Mouse (Mus musculus): ENCODE data around the gene Gpr135. TPM values are rescaled to one million over a fixed set of nuclear protein-coding genes. Genes with fewer than 3 reads are reported as not detected.

Gpr135 gene
- total and polyA plus RNA-seq, 3 experiments = not detected

DNA sequence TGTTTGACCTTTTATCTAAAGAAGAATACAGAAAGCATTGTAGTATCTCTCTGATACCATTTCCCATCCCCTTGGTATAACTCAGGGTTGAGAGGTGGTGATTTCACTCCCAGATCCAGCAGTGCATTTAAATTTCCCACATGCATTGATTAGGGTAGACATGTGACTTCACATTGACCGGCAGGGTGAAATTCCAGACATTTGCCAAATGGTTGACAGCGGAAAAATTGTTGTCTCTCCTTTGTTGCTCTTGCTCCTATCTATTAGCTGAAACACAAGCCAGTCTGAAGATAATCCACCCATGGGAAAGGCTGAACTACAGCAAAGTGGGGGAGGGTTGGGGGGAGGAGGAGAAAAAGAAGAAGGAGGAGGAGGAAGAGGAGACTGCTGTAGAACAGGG, 32.1 kb downstream of the Gpr135 start:
- TF ChIP-seq IRF4 (IDR thresholded peaks at IDR 0.05; ENCODE audit: low read depth, low read length) = no peak
- in situ Hi-C loops (cut with MboI; ENCODE audit: low pct_ligation_motif_present, low pct_unique_long_range_greater_than_20kb, low sequenced_read_pairs) = no loop called here
- Histone ChIP-seq H3K9me3 (replicated peaks; ENCODE audit: low read length) (no peaks in the 10 kb centered on the region), H3K9ac (ENCODE audit: insufficient read depth, low read depth) (no peak overlapping the region), H3K4me2 (ENCODE audit: insufficient read depth, low read depth, poor library complexity, severe bottlenecking) (no peak overlapping the region), H3K4me1 (ENCODE audit: control insufficient read depth in 1 of 2, insufficient read depth in 2 of 2) (peaks cover 17 to 48% of the 10 kb centered on the region in 2 experiments), H3K36me3 (replicated peaks in 1 of 2; ENCODE audit: control insufficient read depth in 1 of 2, insufficient read depth in 1 of 2, low read length in 1 of 2) (no peaks in the 10 kb centered on the region), H3K27ac (ENCODE audit: insufficient read depth, low read depth) (no peak overlapping the region), H3K79me2 (replicated peaks; ENCODE audit: control insufficient read depth, extremely low read depth, insufficient read depth, poor library complexity, severe bottlenecking) (no peaks in the 10 kb centered on the region), H3K27me3 (replicated peaks) (no peaks in the 10 kb centered on the region), H3K4me3 (replicated peaks in 1 of 3; ENCODE audit: low read depth in 2 of 3, low read length in 2 of 3, poor library complexity in 1 of 3) (no peak overlapping the region)
- DNase-seq (ENCODE audit: extremely low read depth) = no peak
- dilution Hi-C loops (cut with MboI; ENCODE audit: extremely low pct_ligation_motif_present, extremely low pct_unique_long_range_greater_than_20kb, low sequenced_read_pairs) = no loop called here

- dilution Hi-C loops (cut with MboI; ENCODE audit: extremely low pct_ligation_motif_present, extremely low pct_unique_long_range_greater_than_20kb, low sequenced_read_pairs) (no loop called here), in situ Hi-C loops (cut with MboI; ENCODE audit: low pct_ligation_motif_present, low pct_unique_long_range_greater_than_20kb, low sequenced_read_pairs) (no loop called here)
- TF ChIP-seq EP300 (IDR thresholded peaks at IDR 0.05; ENCODE audit: low read length) (peak; percentile 63; the same call in 1 of the 2 replicates), IRF4 (IDR thresholded peaks at IDR 0.05; ENCODE audit: low read depth, low read length) (no peak), USF2 (conservative IDR thresholded peaks at IDR 0.05; ENCODE audit: low read depth, low read length) (no peak), CHD2 (IDR thresholded peaks at IDR 0.05; ENCODE audit: low read length) (no peak), E2F4 (IDR thresholded peaks at IDR 0.05; ENCODE audit: insufficient replicate concordance, low read depth, low read length) (no peak), RAD21 (IDR thresholded peaks at IDR 0.05; ENCODE audit: low read depth, low read length) (no peak), GABPA (IDR thresholded peaks at IDR 0.05; ENCODE audit: insufficient replicate concordance, low read depth, low read length) (no peak), BHLHE40 (IDR thresholded peaks at IDR 0.05; ENCODE audit: low read depth, low read length) (peak; percentile 98), SIN3A (IDR thresholded peaks at IDR 0.05; ENCODE audit: low read length) (no peak), TCF12 (IDR thresholded peaks at IDR 0.05; ENCODE audit: low read depth, low read length) (peak; percentile 54; the same call in 1 of the 2 replicates), UBTF (IDR thresholded peaks at IDR 0.05; ENCODE audit: low read depth, low read length) (no peak), MAFK (IDR thresholded peaks at IDR 0.05; ENCODE audit: insufficient replicate concordance, low read length) (no peak), USF1 (IDR thresholded peaks at IDR 0.05; ENCODE audit: low read depth, low read length) (no peak), MAX (IDR thresholded peaks at IDR 0.05; ENCODE audit: low read length) (0 out of 2 replicates have a peak, but pooled peaks have one; percentile 3), POLR2A (IDR thresholded peaks at IDR 0.05; ENCODE audit: low read depth, low read length) (no peak), MXI1 (IDR thresholded peaks at IDR 0.05; ENCODE audit: low read depth, low read length) (no peak), ELF1 (IDR thresholded peaks at IDR 0.05; ENCODE audit: low read depth, low read length) (0 out of 2 replicates have a peak, but pooled peaks have one; percentile 5), TBP (conservative IDR thresholded peaks at IDR 0.05; ENCODE audit: low read depth, low read length) (no peak), ZMIZ1 (IDR thresholded peaks at IDR 0.05; ENCODE audit: low read depth, low read length) (no peak), ETS1 (conservative IDR thresholded peaks at IDR 0.05; ENCODE audit: low read depth, low read length) (peak; percentile 93), CHD1 (IDR thresholded peaks at IDR 0.05; ENCODE audit: low read depth, low read length) (no peak), MEF2A (IDR thresholded peaks at IDR 0.05; ENCODE audit: borderline replicate concordance, low read depth, low read length) (peak; percentile 66)
- peak; percentile 69 for DNase-seq (ENCODE audit: extremely low read depth)
- Histone ChIP-seq H3K9me3 (replicated peaks; ENCODE audit: low read length) (no peaks in the 10 kb centered on the region), H3K27me3 (replicated peaks) (no peaks in the 10 kb centered on the region), H3K9ac (ENCODE audit: insufficient read depth, low read depth) (no peak overlapping the region), H3K79me2 (replicated peaks; ENCODE audit: control insufficient read depth, extremely low read depth, insufficient read depth, poor library complexity, severe bottlenecking) (no peaks in the 10 kb centered on the region), H3K36me3 (replicated peaks in 1 of 2; ENCODE audit: control insufficient read depth in 1 of 2, insufficient read depth in 1 of 2, low read length in 1 of 2) (no peaks in the 10 kb centered on the region), H3K4me2 (ENCODE audit: insufficient read depth, low read depth, poor library complexity, severe bottlenecking) (peak overlapping the region; percentile 41), H3K4me1 (ENCODE audit: control insufficient read depth in 1 of 2, insufficient read depth in 2 of 2) (peaks cover 17 to 51% of the 10 kb centered on the region in 2 experiments), H3K27ac (ENCODE audit: insufficient read depth, low read depth) (peak overlapping the region; percentile 30; the same call in 1 of the 2 replicates), H3K4me3 (replicated peaks in 1 of 3; ENCODE audit: low read depth in 2 of 3, low read length in 2 of 3, poor library complexity in 1 of 3) (no peak overlapping the region)
Measured at GRCm38 (mm10) chr12:72037049-72037448, 33.9 kb downstream of the Gpr135 start.

All from CH12.LX (cell line).